Mouse (Mus musculus) urinary bladder, postnatal 4 days (tissue): ENCODE measurements around the gene Smim15.

ENCODE experiments used
- DNase-seq, 2 experiments: peaks; one replicate each; pipeline ENCODE4 v3.0.0; 2021 to 2022; ENCODE audit warnings: low spot score in 2 of 2

The Smim15 gene

DNA sequence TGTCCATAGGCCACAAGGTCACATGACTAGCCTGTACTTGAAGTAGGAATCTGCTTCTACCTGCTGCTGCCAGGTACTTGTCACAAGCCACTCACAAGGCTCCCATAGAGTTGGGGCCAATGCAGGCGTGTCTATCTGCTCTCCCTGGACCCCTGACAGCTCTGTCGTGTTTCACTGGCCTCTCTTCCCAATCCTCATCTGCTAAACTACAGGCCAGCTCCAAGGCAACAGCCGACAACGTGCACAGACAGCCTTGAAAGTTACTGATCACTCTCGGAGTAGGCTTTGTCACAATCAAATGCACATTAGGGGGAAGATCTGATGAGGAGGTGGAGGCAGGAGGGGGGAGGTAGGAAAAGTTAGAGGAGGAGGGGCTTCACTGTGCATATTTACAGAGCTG is 18.7 kb downstream of the Smim15 start:
- DNase-seq: no peak

- no peak for DNase-seq
Measured at GRCm38 (mm10) chr13:108063374-108064134, 19.3 kb downstream of the Smim15 start.

DNA sequence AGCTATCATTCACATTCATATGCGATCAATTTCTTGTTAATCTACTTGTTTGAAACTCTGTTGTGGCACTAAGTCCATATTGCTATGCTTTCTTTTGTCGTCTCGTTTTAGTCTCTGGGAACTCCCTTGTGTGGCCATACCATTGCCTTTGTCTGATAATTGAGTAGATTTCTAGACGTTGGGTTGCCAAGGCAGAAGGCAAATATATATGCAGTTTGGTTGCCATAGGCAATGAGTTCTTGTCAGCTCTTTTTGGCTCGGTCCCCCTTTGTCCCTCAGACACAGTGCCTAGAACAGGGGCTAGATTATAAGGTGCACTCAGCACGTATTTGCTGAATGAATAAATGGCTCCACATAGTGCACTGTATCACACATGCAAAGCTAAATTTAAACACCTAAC is 20.1 kb downstream of the Smim15 start:
- no peak for DNase-seq

DNA sequence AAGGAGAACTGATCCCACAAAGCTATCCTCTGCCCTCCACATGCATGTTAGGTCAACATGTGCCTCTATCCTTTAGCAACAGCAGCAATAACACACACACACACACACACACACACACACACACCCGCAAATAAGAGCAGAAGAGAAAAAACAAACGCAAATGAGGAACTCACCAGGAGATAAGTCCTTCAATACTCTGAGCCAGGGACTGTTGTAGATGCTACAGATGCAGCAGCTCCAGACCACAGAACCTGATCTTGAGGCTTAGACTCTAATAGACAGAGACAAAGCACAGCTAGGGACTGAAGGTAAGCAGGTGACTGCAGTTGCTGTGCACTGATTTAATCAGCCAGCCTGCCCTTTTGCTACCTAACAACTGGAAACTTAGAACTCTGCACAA is 21.8 kb downstream of the Smim15 start:
- no peak for DNase-seq

DNA sequence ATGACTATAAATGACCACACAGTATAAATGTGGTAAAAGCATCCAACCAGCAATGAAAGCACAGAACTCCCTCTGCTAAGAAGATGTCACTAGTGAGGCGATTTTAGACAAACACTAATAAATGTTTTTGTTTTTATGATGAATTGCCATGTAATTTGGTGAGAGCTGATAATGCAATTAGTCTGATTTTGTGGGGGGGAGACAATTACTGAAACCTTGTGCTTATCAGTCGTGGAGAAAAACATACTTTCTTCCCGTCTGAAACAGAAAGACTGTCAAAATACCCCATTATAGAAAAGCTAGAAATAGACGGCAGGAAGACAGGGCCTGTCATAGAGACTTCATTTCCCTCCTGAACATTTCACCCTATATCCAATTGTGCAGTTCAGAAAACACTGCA is 24.9 kb downstream of the Smim15 start:
- no peak for DNase-seq

DNA sequence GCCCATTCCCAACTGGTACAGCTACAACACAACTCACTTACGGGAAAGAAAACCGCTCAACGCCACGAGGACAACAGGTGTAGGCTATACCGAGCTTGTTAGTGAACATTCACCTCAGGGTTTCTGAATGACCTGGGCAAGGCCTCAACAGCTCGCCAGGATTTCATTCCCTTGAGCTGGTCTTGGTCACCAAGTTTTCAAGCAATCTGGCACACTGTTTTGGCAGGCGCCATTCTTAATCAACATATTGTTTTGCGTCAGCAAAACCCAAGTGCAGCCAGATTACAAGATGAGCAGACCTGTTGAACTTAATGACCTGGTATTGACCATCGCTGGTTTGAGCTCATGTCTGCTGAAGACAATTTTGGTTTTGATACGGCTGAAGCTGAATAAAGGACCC is 25.9 kb downstream of the Smim15 start:
- DNase-seq: no peak

- no peak for DNase-seq
Measured at GRCm38 (mm10) chr13:108077476-108077875, 33.2 kb downstream of the Smim15 start.

DNA sequence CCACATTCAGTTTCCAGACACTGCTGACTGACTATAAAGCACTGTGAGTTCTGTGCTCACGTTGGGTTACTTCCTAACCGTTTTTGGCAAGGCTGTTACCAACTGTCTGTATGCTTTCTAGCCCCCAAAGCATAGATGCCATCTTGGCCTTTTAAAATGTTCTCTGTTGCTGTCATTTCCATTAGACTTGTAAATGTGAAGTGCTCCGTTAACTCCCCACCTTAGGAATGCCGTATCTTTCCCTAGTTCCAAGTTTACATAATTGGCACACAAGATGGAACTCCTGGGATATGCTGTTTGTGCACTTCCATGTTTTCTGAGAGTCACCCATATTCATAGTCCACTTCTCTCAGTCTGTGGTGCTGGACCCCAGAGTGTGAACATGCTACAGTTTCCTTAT is 33.7 kb downstream of the Smim15 start:
- no peak for DNase-seq

GRCm38 (mm10) chr13:108084086-108084485 is 39.8 kb downstream of the Smim15 start:
- no peak for DNase-seq

GRCm38 (mm10) chr13:108086036-108086435 is 41.8 kb downstream of the Smim15 start:
- DNase-seq: no peak

DNA sequence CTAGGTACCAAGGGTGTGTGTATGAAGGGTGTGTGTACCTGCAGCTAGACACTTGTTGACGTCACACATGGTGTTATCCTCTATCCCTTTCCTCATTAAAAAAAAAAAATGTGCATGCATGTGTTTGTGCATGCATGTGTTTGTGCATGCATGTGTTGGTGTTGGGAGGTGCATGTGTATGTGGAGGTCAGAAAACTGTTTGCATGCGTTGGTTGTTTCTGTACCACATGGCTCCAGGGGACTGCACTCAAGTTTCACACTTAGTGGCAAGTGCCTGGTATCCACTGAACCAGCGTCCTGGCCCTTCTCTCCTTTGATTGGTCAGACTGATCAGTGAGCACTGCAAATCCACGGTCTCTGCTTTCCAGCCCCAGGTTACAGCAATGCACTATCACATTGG is 42.5 kb downstream of the Smim15 start:
- DNase-seq: no peak

DNA sequence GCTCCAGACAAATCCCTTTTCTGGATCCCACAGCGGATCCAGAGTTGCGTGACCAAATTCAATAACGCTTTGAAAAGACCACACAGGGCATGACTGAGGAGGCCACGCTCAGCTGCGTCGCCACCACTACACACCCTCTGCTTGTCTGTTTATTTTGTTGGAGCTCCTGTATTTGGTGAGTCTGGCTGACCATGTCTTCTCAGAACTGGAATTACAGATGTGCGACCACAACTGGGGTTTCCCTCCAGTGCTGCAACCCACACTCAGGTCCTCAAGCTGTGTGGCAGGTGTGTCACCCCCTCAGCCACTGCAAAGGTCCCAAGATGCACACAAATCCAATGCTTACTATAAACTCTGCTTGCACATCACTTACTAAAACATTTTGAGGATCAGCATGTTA is 48.0 kb downstream of the Smim15 start:
- DNase-seq: no peak

- DNase-seq: no peak
Measured at GRCm38 (mm10) chr13:108094681-108095080, 50.4 kb downstream of the Smim15 start.

GRCm38 (mm10) chr13:108095617-108096016 is 51.4 kb downstream of the Smim15 start:
- DNase-seq: no peak

- DNase-seq: no peak
Measured at GRCm38 (mm10) chr13:108096446-108096845, 52.2 kb downstream of the Smim15 start.
